Mouse (Mus musculus) lung, adult 2 months (tissue): ENCODE results near the gene Epb41l3. TPM values are rescaled to one million over a fixed set of nuclear protein-coding genes. Genes with fewer than 3 reads are reported as not detected.

Source experiments
- DNase-seq: peaks from one replicate; pipeline ENCODE4 v3.0.0; 2022
- H3K4me1 ChIP-seq: fragments of 200-500 bp; 2 replicates; pipeline ENCODE4 v1.6.1; 2011; ENCODE audit warnings: low read length; ENCODE audit not compliant: control insufficient read depth, insufficient read depth
- H3K4me3 ChIP-seq: fragments of 200-500 bp; replicated peaks from 2 replicates; pipeline ENCODE3; 2011; ENCODE audit warnings: low read depth, mild to moderate bottlenecking, control low read depth, low read length; ENCODE audit errors: extremely low read depth
- CTCF ChIP-seq: fragments of 200-500 bp; IDR thresholded peaks from 2 replicates; pipeline ENCODE4 v1.5.1; 2011; ENCODE audit warnings: mild to moderate bottlenecking, low read length, control low read depth; ENCODE audit not compliant: insufficient read depth
- POLR2A ChIP-seq: fragments of 200-500 bp; IDR thresholded peaks from 2 replicates; pipeline ENCODE4 v1.6.1; 2011; ENCODE audit warnings: low read depth, mild to moderate bottlenecking, control low read depth, low read length, borderline replicate concordance; ENCODE audit errors: extremely low read depth
- whole genome bisulfite sequencing: fragments of 180-500 bp; shearing (Covaris S2); methylation state at CpG from one replicate; pipeline ENCODE4 v1.1.7; 2018; 5-methylcytosine and 5-hydroxymethylcytosine counted together
- polyA plus RNA-seq: library from polyadenylated mRNA; depleted of rRNA; stranded (reverse); fragments of >200 nt; gene quantifications from 2 replicates; pipeline ENCODE4 v1.2.3, GENCODE M21; 2012; rRNA removed

Gene Epb41l3
- polyA plus RNA-seq, 1 experiment: 7.2 TPM

DNA sequence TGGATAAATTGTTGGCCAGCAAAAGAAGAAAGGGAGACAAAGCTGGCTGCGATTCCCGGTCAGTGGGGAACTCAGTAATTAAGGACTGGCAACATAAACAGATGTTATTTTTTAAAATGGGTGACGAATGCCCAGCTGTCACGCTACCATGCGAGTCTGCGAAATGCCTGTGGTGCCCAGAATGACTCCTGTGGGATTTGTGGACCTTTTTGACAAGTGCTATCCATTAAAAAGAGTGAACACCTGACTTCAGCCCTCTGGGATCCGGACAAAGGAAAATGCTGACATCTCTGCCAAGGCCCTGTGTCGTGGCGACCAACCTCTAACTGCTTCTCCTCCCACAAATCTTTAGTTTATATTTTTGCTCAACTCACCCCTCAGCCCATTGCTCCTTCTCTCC is 232.2 kb downstream of the Epb41l3 start:
- no peak for DNase-seq
- WGBS: 62% methylated on average over 9 of the region's 9 CpGs
- Histone ChIP-seq H3K4me3 (no peak overlapping the region), H3K4me1 (no peaks in the 10 kb centered on the region)
- TF ChIP-seq CTCF (no peak), POLR2A (no peak)

DNA sequence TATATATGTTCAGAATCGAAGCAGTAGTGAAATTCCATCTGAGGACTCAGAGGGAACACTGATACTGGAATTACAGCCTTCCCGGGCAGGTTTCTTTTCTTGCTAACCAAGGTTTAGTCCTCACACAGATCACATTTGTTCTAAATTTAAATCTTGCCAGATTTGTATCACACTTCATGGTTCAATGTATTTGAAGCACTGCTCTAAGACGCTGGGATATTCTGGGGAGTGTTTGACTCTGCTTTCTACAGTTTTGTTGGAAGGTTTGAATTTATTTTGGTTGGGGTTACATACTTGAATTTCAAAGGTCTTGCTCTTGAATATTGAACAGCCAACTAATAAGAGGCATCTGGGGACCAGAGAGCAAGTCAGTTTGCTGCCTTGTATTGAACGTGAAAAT is 234.4 kb downstream of the Epb41l3 start:
- no peaks in the 10 kb centered on the region for H3K4me1 ChIP-seq
- no peak for DNase-seq
- 77% methylated on average over 4 of the region's 4 CpGs for WGBS
- TF ChIP-seq POLR2A: no peak
- no peak for TF ChIP-seq CTCF
- no peak overlapping the region for H3K4me3 ChIP-seq

DNA sequence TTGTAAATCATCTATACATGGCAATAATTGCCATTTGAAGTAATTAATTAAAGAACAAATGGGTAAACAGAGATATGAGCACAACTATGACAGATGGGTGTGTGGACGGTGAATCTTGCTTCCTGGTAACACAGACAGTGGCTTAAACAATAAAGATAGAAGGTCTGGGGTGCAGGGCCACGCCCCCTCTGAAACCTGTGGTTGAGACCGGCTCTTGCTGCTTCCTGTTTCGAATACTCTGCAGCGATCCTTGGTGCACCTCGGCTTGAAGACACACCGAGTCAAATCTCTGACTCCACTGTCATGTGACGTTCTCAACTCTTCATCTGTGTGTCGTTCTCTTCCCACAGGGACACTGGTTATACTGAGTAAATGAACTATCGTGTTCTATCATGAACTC is 245.0 kb downstream of the Epb41l3 start:
- 68% methylated on average over 10 of the region's 10 CpGs for WGBS
- Histone ChIP-seq H3K4me3 (no peak overlapping the region), H3K4me1 (no peaks in the 10 kb centered on the region)
- DNase-seq: no peak
- no peak for TF ChIP-seq POLR2A
- TF ChIP-seq CTCF: no peak

DNA sequence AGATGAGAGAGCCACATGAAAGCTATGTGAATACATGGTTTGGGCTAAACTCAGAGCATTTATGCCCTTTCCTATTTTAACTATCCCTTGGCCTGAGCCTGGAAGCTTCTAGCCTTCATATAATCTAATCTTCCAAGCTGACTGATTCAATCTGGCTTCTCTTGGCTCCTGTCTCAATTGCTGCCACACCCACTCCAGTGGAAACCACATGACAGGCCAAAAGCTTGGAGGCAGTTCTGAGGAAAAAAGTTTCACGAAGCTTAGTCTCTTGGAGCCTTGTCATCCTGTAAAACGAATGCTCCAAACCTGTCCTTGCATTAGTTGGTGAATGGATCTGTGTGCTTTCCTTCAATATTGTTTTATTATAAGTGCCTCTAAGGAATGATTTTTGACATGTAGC is 247.2 kb downstream of the Epb41l3 start:
- no peak overlapping the region for H3K4me3 ChIP-seq
- TF ChIP-seq POLR2A (no peak), CTCF (no peak)
- no peaks in the 10 kb centered on the region for H3K4me1 ChIP-seq
- 88% methylated on average over 2 of the region's 2 CpGs for WGBS
- DNase-seq: no peak

Other genes with a start within 250 kb of the Epb41l3 start
- 0.05 and 0.12 TPM in 2 replicates for gene Tmem200c, start 249.1 kb upstream of the Epb41l3 start, polyA plus RNA-seq